Mouse (Mus musculus): ENCODE measurements around the gene Phactr4. TPM values are rescaled to one million over a fixed set of nuclear protein-coding genes. Genes with fewer than 3 reads are reported as not detected.

The Phactr4 gene
- polyA plus RNA-seq, 1 experiment from 2014 or later: 18.4 TPM

DNA sequence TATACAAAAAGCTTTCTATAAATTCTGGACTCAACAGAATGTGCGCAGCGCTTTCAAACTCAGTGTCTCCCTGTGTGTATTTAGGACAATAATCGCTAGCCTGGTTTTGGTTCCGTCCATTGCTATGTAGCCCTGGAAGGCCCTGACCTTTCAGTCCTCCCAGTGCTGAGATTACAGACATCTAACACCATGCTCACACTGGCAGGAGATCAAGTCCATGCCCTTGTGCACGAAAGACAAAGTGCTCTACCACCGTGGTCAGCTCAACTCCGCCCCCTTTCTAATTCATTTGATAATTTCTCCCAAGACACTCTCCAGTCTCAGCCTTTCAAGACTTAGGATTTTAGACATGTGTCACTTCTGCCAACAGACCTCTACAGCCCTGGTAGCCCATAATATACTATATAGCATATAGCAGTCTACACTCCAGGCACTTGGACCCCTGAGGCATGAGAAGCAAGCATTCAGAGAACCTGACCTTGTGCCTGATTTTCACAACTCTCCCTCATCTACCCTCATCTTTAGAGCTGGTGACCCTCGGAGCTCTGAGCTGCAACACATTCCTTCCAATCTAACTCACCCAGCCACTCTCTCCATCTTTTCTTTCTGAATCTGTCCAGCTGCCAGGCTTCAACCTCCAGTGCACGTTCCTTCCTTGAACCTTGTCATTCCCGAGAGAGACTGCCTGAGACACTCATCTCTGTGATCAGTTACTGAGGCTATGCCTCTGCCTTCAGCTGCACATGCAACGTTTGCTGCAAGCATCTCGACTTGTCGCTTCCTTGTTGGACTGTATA, 15.7 kb downstream of the Phactr4 start:
- H3K4me3 ChIP-seq: no peak overlapping the region
- H3K4me1 ChIP-seq: no peaks in the 10 kb centered on the region
- H3K27ac ChIP-seq: no peak overlapping the region
- no peak overlapping the region for H3K9ac ChIP-seq
- 0 out of 2 replicates have a peak, but pooled peaks cover 2% of the 10 kb centered on the region for H3K36me3 ChIP-seq
- no peak overlapping the region for H3K4me2 ChIP-seq (replicated peaks)
- WGBS: 80% methylated on average over 13 of the region's 13 CpGs
- no peaks in the 10 kb centered on the region for H3K27me3 ChIP-seq
- no peaks in the 10 kb centered on the region for H3K9me3 ChIP-seq (replicated peaks)
- ATAC-seq (ENCODE audit: low FRiP score): no peak

DNA sequence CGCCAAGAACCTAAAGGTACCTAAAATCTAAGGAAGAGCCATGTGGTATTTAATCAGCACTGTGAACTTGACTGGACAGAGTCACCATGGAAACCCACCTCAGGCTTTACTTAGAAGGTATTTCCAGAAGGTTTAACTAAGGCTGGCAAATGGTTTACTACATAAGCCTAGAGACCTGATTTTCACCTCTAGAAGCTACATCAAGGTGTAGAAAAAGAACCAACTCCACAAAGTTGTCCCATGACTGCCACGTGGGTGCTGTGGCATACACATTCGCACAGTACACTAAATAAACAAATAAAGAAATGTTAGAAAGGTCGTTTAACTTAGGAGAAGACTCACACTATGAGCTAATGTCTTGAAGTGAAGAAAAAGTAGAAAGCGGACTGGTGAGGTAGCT, 17.7 kb downstream of the Phactr4 start:
- Histone ChIP-seq H3K4me3 (no peak overlapping the region), H3K36me3 (0 out of 2 replicates have a peak, but pooled peaks cover 2% of the 10 kb centered on the region), H3K9me3 (replicated peaks) (no peaks in the 10 kb centered on the region), H3K4me1 (no peaks in the 10 kb centered on the region), H3K4me2 (replicated peaks) (no peak overlapping the region), H3K27ac (no peak overlapping the region), H3K27me3 (no peaks in the 10 kb centered on the region), H3K9ac (no peak overlapping the region)
- no peak for ATAC-seq (ENCODE audit: low FRiP score)
- WGBS: 90% methylated on average over 5 of the region's 5 CpGs

DNA sequence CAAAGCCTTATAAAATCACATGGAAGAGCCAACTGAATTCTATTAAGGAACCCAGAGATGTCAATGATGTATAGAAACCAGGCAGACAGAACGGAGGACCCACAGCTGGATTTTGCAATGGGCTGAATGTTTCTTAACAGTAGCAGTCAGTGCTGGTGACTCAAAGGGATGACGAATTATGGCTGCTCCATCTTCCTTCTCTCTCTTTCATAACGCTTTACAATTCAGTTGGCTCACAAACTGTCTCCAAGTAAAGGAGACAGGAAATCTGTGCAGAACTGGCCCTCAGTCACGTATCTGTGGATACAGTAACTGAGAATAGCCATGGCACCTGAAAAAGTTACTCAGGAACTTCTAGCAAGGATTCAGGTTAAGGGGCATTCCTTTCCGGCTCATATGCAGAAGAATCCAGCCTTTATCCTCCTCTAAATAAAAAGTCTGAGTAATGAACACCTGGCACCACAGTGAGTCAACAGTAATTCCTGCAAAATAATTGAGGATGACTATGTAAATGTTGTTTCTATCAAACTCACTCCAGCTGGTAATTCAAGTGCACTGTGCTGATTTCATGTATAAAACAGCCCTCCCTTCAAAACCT, 19.1 kb downstream of the Phactr4 start:
- no peak for ATAC-seq (ENCODE audit: low FRiP score)
- 83% methylated on average over 5 of the region's 5 CpGs for WGBS
- H3K4me2 ChIP-seq (replicated peaks): no peak overlapping the region

DNA sequence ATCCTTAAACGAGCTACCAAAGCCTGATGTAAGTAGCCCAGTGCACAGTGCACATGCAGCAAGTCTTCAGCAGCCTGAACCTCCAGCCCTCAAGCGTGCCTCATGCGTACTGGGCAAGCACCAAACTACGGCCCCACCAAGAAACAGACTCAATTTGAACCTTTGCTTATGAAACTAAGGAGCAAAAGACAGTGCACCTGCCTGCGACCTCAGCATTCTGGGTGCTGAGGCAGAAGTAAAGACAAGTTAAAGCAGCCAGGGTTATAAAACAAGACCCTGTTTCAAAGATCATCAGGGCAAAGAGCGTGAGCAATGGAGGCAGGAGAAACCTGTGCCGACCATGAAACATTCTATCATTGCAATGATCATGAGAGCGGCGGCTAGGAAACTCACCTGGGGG, 21.3 kb downstream of the Phactr4 start:
- H3K9me3 ChIP-seq (replicated peaks): no peaks in the 10 kb centered on the region
- H3K36me3 ChIP-seq: 0 out of 2 replicates have a peak, but pooled peaks cover under 1% of the 10 kb centered on the region
- H3K4me1 ChIP-seq: peaks cover 8% of the 10 kb centered on the region
- H3K9ac ChIP-seq: no peak overlapping the region
- H3K4me2 ChIP-seq (replicated peaks): no peak overlapping the region
- 98% methylated on average over 9 of the region's 9 CpGs for WGBS
- no peak for ATAC-seq (ENCODE audit: low FRiP score)
- H3K4me3 ChIP-seq: no peak overlapping the region
- no peak overlapping the region for H3K27ac ChIP-seq
- H3K27me3 ChIP-seq: no peaks in the 10 kb centered on the region

More for the DNA sequence above, 19.1 kb downstream of the Phactr4 start:
- no peak overlapping the region for H3K27ac ChIP-seq
- H3K27me3 ChIP-seq: no peaks in the 10 kb centered on the region
- no peak overlapping the region for H3K4me3 ChIP-seq
- H3K36me3 ChIP-seq: 0 out of 2 replicates have a peak, but pooled peaks cover 2% of the 10 kb centered on the region
- no peaks in the 10 kb centered on the region for H3K9me3 ChIP-seq (replicated peaks)
- peaks cover 4% of the 10 kb centered on the region for H3K4me1 ChIP-seq
- no peak overlapping the region for H3K9ac ChIP-seq

DNA sequence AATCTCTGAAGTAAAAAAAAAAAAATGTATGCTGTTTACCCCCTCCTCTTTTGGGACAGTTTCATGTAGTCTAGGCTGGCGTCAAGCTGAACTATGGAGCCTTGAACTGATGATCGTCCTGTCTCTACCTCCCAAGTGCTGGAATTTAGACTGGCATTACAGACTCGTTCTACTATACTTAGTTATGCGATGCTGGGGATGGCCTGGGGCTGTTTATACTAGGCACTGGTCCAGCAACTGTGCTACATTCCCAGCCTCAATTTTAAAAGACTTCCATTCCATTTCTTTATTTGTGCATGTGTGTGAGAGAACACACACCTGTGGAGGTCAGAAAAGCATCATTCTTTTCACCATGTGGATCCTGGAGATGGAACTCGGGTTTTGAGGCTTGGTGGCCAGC, 23.4 kb downstream of the Phactr4 start:
- H3K36me3 ChIP-seq: no peaks in the 10 kb centered on the region
- no peak overlapping the region for H3K4me3 ChIP-seq
- peaks cover 8% of the 10 kb centered on the region for H3K4me1 ChIP-seq
- 79% methylated on average over 5 of the region's 5 CpGs for WGBS
- no peak for ATAC-seq (ENCODE audit: low FRiP score)
- H3K27ac ChIP-seq: no peak overlapping the region
- H3K27me3 ChIP-seq: no peaks in the 10 kb centered on the region
- no peak overlapping the region for H3K4me2 ChIP-seq (replicated peaks)
- no peak overlapping the region for H3K9ac ChIP-seq
- no peaks in the 10 kb centered on the region for H3K9me3 ChIP-seq (replicated peaks)

DNA sequence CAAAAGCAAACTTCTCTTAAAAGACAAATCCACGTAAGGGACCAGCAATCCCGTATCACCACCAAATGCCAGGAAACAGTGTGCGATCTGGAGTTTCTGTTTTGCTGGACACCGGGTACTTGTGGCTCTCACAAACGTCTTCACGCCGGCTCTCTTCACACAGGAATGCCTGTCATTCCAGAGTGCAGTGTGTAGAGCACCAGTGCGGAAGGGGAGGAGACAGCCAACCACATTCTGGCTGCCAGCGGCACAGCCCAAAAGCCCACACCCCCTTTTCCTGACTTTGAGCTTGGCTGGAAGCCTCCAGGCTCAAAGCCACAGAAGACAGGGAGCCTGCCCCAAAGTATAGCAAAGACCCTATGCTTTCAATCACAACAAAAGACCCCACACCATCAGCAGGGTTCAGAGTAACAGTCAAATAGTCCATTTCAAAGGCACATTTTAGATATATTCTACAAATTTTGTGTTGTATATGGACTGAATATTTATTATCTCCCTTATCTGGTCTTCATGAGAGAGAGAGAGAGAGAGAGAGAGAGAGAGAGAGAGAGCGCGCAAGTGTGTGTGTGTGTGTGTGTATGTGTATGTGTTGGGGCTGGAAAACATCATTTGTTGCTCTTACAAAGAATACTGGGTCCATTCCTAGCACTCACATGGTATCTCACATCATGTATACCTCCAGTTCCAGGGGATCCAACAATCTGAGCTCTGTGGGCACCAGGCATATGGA, 24.1 kb downstream of the Phactr4 start:
- H3K9ac ChIP-seq: no peak overlapping the region
- H3K9me3 ChIP-seq (replicated peaks): no peaks in the 10 kb centered on the region
- H3K4me1 ChIP-seq: peaks cover 8% of the 10 kb centered on the region
- 39% methylated on average over 11 of the region's 11 CpGs for WGBS
- no peaks in the 10 kb centered on the region for H3K27me3 ChIP-seq
- no peak for ATAC-seq (ENCODE audit: low FRiP score)
- H3K27ac ChIP-seq: no peak overlapping the region
- H3K36me3 ChIP-seq: no peaks in the 10 kb centered on the region
- H3K4me2 ChIP-seq (replicated peaks): peak overlapping the region; percentile 32; the same call in 1 of the 2 replicates
- no peak overlapping the region for H3K4me3 ChIP-seq

DNA sequence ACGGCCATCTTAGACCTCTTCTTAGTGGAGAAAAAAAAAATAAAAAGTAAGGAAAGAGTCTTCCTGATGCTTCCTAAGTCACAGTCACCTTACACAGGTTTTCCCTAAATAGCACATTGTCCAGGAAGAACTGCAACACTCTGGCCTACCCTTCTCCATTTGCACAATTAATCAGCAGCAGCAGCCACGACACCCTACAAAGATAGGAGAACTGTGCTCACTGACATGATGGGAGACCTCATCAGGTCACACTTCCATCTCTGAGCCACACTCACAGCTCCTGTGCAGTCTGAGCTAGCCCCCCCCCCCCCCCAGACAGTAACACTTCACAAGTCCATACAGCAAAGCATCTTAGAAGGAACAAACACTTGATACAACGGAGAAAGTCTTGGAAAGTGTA, 25.2 kb downstream of the Phactr4 start:
- Histone ChIP-seq H3K4me2 (replicated peaks) (no peak overlapping the region), H3K4me3 (no peak overlapping the region), H3K4me1 (peaks cover 8% of the 10 kb centered on the region), H3K36me3 (no peaks in the 10 kb centered on the region), H3K27ac (no peak overlapping the region), H3K9me3 (replicated peaks) (no peaks in the 10 kb centered on the region), H3K9ac (no peak overlapping the region), H3K27me3 (no peaks in the 10 kb centered on the region)
- no peak for ATAC-seq (ENCODE audit: low FRiP score)
- 93% methylated on average over 3 of the region's 3 CpGs for WGBS

DNA sequence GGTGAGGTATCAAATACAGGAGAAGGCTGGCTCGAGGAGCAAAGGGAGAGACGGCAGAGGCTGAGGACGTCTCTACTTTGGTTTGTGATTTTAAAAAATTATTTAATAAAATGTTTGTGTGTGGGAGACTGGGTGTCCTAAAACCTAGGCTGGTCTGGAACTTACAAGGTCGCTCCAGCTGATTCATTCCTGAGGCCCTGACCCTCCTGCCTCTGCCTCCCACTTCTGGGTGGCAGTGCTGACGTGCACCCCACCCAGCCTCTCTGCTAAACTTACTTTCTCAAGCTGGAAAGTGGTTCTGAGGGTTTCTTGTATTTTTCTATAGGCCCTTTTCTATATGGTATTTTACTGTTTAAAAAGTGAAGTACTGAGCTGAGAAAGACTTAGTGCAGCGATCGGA, 26.0 kb downstream of the Phactr4 start:
- no peak overlapping the region for H3K4me2 ChIP-seq (replicated peaks)
- H3K27me3 ChIP-seq: no peaks in the 10 kb centered on the region
- H3K9ac ChIP-seq: no peak overlapping the region
- no peak for ATAC-seq (ENCODE audit: low FRiP score)
- no peaks in the 10 kb centered on the region for H3K36me3 ChIP-seq
- 91% methylated on average over 7 of the region's 7 CpGs for WGBS
- no peak overlapping the region for H3K4me3 ChIP-seq
- peaks cover 8% of the 10 kb centered on the region for H3K4me1 ChIP-seq
- no peaks in the 10 kb centered on the region for H3K9me3 ChIP-seq (replicated peaks)
- H3K27ac ChIP-seq: no peak overlapping the region

DNA sequence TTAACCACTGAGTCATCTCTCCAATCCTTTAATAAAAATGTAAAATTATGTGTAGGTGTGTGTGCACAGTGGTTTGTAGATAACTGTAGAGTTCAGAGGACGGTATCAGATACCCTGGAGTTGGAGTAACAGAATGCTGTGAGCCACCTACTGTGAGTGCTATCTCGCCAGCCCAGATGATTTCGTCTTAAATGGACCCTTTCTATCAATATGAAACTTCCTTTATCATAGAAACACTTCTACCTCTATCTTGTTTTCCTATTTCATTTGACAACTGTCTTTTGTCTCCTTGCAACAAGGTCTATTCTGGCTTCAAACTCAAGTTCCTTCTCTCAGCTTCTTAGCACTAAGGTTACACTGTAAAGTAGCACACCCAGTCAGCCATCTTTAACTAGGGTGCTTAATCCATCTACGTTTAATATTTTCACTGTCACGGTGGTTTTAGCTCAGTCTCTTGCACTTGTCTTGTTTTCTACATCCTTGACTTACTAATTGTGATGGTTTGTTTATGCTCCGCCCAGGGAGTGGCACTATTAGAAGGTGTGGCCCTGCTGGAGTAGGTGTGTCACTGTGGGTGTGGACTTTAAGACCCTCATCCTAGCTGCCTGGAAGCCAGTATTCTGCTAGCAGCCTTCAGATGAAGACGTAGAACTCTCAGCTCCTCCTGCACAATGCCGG, 31.1 kb downstream of the Phactr4 start:
- Histone ChIP-seq H3K4me3 (no peak overlapping the region), H3K4me1 (no peaks in the 10 kb centered on the region; the same call in 1 of the 2 replicates), H3K4me2 (replicated peaks) (no peak overlapping the region), H3K9me3 (replicated peaks) (no peaks in the 10 kb centered on the region), H3K27ac (no peak overlapping the region), H3K9ac (no peak overlapping the region), H3K27me3 (no peaks in the 10 kb centered on the region), H3K36me3 (no peaks in the 10 kb centered on the region)
- no peak for ATAC-seq (ENCODE audit: low FRiP score)
- WGBS: 95% methylated on average over 8 of the region's 8 CpGs

DNA sequence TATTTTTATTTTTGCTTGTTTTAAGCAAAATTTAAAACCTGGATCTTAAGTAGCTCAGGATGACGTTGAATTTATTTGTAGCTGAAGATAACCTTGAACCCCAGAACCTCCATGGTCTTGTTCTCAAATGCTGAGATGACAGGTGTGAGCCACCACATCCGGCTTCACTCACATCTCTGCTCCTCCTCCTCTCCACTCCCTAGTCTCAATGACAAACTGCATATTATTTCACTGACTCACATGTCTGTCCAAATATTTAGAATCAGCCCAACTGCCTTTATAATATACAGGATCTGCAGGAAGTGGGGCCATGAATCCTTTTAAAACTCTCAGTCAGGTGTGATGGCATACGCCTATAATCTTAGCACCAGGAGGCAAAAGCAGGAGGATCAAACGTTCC, 33.0 kb downstream of the Phactr4 start:
- Histone ChIP-seq H3K4me2 (replicated peaks) (no peak overlapping the region), H3K36me3 (0 out of 2 replicates have a peak, but pooled peaks cover 3% of the 10 kb centered on the region), H3K4me3 (no peak overlapping the region), H3K4me1 (no peaks in the 10 kb centered on the region; the same call in 1 of the 2 replicates), H3K9ac (no peak overlapping the region), H3K27me3 (no peaks in the 10 kb centered on the region), H3K27ac (no peak overlapping the region), H3K9me3 (replicated peaks) (no peaks in the 10 kb centered on the region)
- no peak for ATAC-seq (ENCODE audit: low FRiP score)
- 93% methylated on average over 4 of the region's 4 CpGs for WGBS

DNA sequence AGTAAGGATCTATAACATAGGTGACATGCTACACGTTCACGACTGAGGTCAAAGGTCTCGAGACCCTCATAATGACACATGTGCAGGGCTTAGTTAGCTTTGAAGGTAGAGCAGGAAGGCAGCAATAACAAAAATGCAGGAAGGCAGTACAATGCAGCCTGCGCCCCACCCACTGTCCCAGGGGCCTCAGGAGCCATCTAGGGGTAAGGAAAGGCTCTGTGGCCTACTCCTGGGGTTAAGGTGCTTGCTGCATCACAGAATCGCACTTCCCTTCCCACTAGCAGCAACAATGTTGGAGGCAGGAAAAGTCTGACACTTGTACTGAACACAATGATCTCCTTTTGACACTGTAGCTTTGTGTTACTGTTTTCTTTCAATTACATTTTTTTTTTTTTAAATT, 34.7 kb downstream of the Phactr4 start:
- WGBS: 88% methylated on average over 5 of the region's 5 CpGs

DNA sequence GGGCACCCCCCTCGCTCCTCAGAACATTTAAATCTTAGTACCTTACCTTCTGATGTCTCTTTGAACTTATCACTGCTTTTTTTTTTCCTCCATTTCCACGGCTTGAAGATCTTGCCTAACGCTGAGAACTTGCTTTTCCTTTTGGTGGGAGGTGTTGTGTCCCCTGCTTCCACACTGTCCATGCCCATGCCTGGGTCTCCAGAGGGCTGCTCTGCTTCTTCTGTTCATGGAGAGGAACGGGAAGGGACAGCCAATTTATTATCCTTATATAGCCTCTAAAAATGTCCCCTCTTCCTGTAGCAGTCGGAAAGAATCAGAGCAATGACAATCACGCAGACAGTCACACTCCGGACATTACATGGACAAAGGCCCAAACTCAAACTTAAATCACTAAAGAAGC, 35.4 kb downstream of the Phactr4 start:
- H3K4me1 ChIP-seq: no peaks in the 10 kb centered on the region; the same call in 1 of the 2 replicates
- H3K4me2 ChIP-seq (replicated peaks): no peak overlapping the region

More for the DNA sequence above, 34.7 kb downstream of the Phactr4 start:
- peaks cover 11% of the 10 kb centered on the region; the same call in 1 of the 2 replicates for H3K36me3 ChIP-seq
- H3K9ac ChIP-seq: no peak overlapping the region
- no peak for ATAC-seq (ENCODE audit: low FRiP score)
- H3K4me1 ChIP-seq: no peaks in the 10 kb centered on the region; the same call in 1 of the 2 replicates
- H3K4me3 ChIP-seq: no peak overlapping the region
- no peaks in the 10 kb centered on the region for H3K9me3 ChIP-seq (replicated peaks)
- H3K27me3 ChIP-seq: no peaks in the 10 kb centered on the region
- H3K4me2 ChIP-seq (replicated peaks): no peak overlapping the region
- H3K27ac ChIP-seq: no peak overlapping the region

More for the DNA sequence above, 35.4 kb downstream of the Phactr4 start:
- Histone ChIP-seq H3K36me3 (peaks cover 11% of the 10 kb centered on the region), H3K9me3 (replicated peaks) (no peaks in the 10 kb centered on the region), H3K27me3 (no peaks in the 10 kb centered on the region), H3K9ac (no peak overlapping the region), H3K27ac (no peak overlapping the region), H3K4me3 (no peak overlapping the region)
- WGBS: 89% methylated on average over 7 of the region's 7 CpGs
- no peak for ATAC-seq (ENCODE audit: low FRiP score)

Data from hindbrain, embryonic 12.5 days (tissue).